Mouse (Mus musculus) thymus, postnatal 0 days (tissue): ENCODE measurements around the gene Lsm7. TPM values are rescaled to one million over a fixed set of nuclear protein-coding genes. Genes with fewer than 3 reads are reported as not detected.

Source experiments
- DNase-seq: peaks from one replicate; pipeline ENCODE4 v3.0.0-alpha.2; 2015; ENCODE audit warnings: low spot score
- polyA plus RNA-seq: library from polyadenylated mRNA; unstranded; fragments of >200 nt; fragmentation: Nextera tagmentation; extraction: Ambion mirVana; gene quantifications from 2 replicates; pipeline ENCODE4 v1.2.1, GENCODE M21; 2015

Gene Lsm7
- polyA plus RNA-seq = 338 and 340 TPM in 2 replicates

GRCm38 (mm10) chr10:80854913-80855748 is at the start of gene Lsm7, which contains the start of gene Sppl2b:
Gene Lsm7, minus strand, starts transcription at chr10:80855209.
Gene Sppl2b, plus strand, starts transcription at chr10:80855275.
- DNase-seq = peak; percentile 97

GRCm38 (mm10) chr10:80904709-80905108 is 49.7 kb upstream of the Lsm7 start:
- no peak for DNase-seq

- DNase-seq = no peak
Observed at GRCm38 (mm10) chr10:80904004-80904693, 49.1 kb upstream of the Lsm7 start.

- DNase-seq = no peak
Observed at GRCm38 (mm10) chr10:80903282-80903681, 48.3 kb upstream of the Lsm7 start.

GRCm38 (mm10) chr10:80902273-80902940 is 47.4 kb upstream of the Lsm7 start:
- no peak for DNase-seq

GRCm38 (mm10) chr10:80901409-80902272 is 46.6 kb upstream of the Lsm7 start:
- no peak for DNase-seq

GRCm38 (mm10) chr10:80900318-80901247 is 45.6 kb upstream of the Lsm7 start, which contains the start of gene Timm13:
Gene Timm13, minus strand, starts transcription at chr10:80900969.
- peak; percentile 99 for DNase-seq

- no peak for DNase-seq
Observed at GRCm38 (mm10) chr10:80899591-80900317, 44.7 kb upstream of the Lsm7 start.

- no peak for DNase-seq
Observed at GRCm38 (mm10) chr10:80899074-80899473, 44.1 kb upstream of the Lsm7 start.

- no peak for DNase-seq
Observed at GRCm38 (mm10) chr10:80897861-80898510, 43.0 kb upstream of the Lsm7 start.

- no peak for DNase-seq
Observed at GRCm38 (mm10) chr10:80896581-80897485, 41.8 kb upstream of the Lsm7 start.

GRCm38 (mm10) chr10:80895697-80896096 is 40.7 kb upstream of the Lsm7 start:
- DNase-seq = no peak

GRCm38 (mm10) chr10:80895100-80895499 is 40.1 kb upstream of the Lsm7 start:
- no peak for DNase-seq

GRCm38 (mm10) chr10:80887181-80887580 is 32.2 kb upstream of the Lsm7 start:
- no peak for DNase-seq

GRCm38 (mm10) chr10:80881301-80881700 is 26.3 kb upstream of the Lsm7 start:
- peak; percentile 71 for DNase-seq

- no peak for DNase-seq
Observed at GRCm38 (mm10) chr10:80880901-80881300, 25.9 kb upstream of the Lsm7 start.

GRCm38 (mm10) chr10:80880131-80880641 is 25.2 kb upstream of the Lsm7 start:
- DNase-seq = peak; percentile 79
